Mouse (Mus musculus): ENCODE measurements around the gene Macrod2.
A peak's percentile ranks its signal among the peaks of the same experiment; 100 is the strongest.

Macrod2 gene

GRCm38 (mm10) chr2:140793886-140794608 is 398.9 kb downstream of the Macrod2 start:
- DNase-seq (ENCODE audit: low read depth): no peak

GRCm38 (mm10) chr2:140811693-140812092 is 416.6 kb downstream of the Macrod2 start:
- no peak for DNase-seq (ENCODE audit: low read depth)

- DNase-seq (ENCODE audit: low read depth): peak; percentile 1
These were observed 424.4 kb downstream of the Macrod2 start for GRCm38 (mm10) chr2:140819391-140820120.

- no peak for DNase-seq (ENCODE audit: low read depth)
These were observed 427.3 kb downstream of the Macrod2 start for GRCm38 (mm10) chr2:140822378-140822777.

- DNase-seq (ENCODE audit: low read depth): no peak
These were observed 431.1 kb downstream of the Macrod2 start for GRCm38 (mm10) chr2:140826241-140826640.

DNA sequence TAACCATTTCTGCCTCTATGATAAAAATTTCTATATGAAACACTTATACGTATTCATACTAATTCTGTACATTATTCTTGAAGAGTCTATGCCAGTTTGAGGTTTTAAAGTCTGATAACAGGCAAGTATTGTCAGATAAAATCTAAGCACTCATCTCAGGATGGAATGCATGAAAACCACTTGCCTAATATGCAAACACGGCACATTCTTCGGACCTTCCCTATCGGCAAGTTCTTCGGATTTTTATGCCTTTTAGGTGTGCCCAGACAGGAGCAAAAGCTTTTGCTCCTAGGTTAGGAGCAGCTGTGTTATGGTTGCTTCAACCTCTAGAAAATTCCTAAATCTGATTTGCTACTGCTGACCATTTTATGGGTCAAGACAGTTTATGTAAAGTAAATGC is 433.8 kb downstream of the Macrod2 start:
- DNase-seq (ENCODE audit: low read depth): no peak

- DNase-seq (ENCODE audit: low read depth): no peak
These were observed 435.0 kb downstream of the Macrod2 start for GRCm38 (mm10) chr2:140830086-140830485.

- no peak for DNase-seq (ENCODE audit: low read depth)
These were observed 444.3 kb downstream of the Macrod2 start for GRCm38 (mm10) chr2:140839371-140839770.

DNA sequence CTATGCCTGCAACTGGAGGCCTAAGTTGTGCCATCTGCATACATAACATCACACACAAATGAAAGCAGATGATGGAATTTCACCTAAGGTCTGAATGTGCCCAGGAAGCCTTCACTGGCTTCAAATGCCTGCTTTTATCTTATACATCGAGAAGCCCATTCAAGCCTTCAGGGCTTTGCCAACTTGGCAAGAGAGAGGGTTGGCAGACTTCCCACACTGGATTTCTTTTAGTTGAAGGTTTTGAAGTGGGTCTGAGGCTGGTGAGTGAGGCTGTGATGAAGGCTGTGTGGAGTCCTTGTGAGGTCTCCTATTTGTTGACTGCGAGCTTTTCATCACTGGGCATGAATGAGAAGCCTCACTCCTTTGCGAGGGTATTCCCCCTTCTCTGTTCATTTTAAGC is 444.8 kb downstream of the Macrod2 start:
- no peak for DNase-seq (ENCODE audit: low read depth)

- DNase-seq (ENCODE audit: low read depth): no peak
These were observed 448.9 kb downstream of the Macrod2 start for GRCm38 (mm10) chr2:140844030-140844429.

GRCm38 (mm10) chr2:140847817-140848428 is 452.8 kb downstream of the Macrod2 start:
- DNase-seq (ENCODE audit: low read depth): no peak

DNA sequence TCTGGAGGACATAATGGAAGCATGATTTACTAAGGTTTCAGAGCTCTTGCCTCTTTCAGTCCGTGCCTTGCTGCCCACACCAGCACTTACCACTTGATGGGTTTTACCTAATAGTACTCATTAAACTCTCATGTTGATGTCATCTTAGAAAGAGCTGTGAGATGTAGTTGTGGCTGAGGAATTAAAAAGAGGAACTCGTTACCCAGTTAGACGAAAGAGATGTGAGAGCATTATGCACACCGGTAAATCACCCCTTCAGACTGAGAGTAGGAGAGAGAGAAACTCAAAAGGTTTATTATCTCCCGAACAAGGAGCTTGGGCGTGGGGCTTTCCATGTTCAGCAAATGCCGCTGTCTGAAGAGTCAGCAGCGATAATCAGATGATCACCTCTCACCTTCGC is 458.4 kb downstream of the Macrod2 start:
- no peak for DNase-seq (ENCODE audit: low read depth)

GRCm38 (mm10) chr2:140861356-140861755 is 466.2 kb downstream of the Macrod2 start:
- no peak for DNase-seq (ENCODE audit: low read depth)

DNA sequence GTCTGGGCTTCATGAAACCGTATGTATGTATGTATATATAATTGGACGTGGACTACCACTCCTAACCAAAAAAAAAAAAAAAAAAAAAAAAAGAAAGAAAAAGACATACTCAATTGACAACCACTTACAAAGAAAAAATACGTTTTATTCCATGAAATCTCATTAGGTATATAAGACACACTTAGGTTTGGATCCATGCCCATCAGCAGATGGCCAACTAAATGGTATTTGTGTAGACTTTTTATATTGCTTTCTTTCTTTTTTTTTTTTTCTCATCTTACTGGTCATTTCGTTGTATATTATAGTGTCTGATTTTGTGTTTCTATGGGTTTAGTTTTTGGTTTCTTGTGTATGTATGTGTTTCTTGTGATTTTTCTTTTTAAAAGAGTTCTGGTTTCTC is 467.6 kb downstream of the Macrod2 start:
- no peak for DNase-seq (ENCODE audit: low read depth)

- DNase-seq (ENCODE audit: low read depth): no peak
These were observed 470.5 kb downstream of the Macrod2 start for GRCm38 (mm10) chr2:140865636-140866035.

- no peak for DNase-seq (ENCODE audit: low read depth)
These were observed 472.0 kb downstream of the Macrod2 start for GRCm38 (mm10) chr2:140867116-140867515.

DNA sequence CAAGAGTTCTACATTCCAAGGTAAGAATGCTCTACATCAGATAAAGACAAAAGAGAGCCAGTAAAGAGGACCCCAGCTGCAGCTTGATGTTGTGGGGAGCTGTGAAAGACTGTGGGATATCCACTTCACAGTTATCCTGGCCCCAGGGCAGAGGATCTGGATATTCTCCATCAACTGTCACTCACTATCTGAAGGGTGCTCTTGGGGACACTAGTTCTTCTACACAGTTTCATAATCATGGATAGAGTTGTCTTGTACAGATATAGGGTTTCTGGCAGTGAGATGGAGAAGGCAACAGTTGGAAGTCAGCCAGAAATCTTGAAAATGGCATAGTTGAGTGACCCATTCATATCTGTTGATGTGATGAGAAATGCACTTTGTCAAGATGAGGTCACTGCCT is 490.1 kb downstream of the Macrod2 start:
- no peak for DNase-seq (ENCODE audit: low read depth)

GRCm38 (mm10) chr2:140890683-140891082 is 495.6 kb downstream of the Macrod2 start:
- no peak for DNase-seq (ENCODE audit: low read depth)

DNA sequence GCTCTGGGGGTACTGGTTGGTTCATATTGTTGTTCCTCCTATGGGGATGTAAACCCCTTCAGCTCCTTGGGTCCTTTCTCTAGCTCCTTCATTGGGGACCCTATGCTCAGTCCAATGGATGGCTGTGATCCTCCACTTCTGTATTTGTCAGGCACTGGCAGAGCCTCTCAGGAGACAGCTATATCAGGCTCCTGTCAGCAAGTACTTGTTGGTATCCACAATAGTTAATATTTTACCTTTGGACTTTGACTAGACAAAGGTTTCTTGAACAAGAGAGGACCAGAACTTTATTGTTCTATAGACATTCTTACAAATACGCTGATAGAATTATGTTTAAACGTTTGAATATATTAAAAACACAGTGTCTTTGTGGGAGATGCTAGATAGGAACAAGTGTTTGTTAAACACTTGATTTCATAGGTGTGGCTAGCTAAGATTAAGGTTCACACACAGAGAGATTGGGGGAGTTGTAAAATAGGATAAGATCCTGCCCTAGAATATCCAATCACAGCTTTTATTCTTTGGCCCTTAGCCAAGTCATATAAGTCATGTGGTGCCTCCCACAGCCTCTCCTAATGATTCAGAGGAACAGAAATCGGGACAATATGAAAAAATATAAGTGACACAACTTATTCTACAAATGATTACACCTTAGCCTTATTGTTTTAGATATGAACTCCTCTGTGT is 501.4 kb downstream of the Macrod2 start:
- no peak for DNase-seq (ENCODE audit: low read depth)

DNA sequence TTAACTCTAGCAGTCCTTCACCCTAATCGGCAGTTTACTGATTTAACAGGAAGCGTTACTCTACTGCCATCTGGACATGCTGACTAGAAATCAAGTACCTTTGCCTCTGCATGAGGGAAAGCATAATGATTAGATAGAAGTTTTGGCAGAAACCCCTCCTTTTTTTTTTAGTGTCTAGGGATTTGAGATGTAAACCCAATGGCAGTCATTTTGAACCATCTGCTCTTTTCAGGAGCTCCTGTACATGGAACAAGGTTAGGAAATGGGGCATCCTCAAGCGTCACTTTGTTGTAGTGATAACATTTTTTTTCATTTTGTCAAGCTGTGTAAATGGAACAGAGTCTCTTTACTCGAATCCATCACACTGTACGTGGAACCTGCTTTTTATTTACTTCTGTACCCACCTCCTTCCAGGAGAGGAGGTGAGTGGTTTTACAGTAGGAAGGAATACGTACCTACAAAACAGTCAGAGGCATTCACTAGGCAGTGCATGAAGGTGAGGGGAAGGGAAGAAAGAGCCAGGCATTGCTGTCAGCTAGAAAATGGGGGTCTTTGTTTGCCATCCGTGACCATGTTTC is 503.4 kb downstream of the Macrod2 start:
- no peak for DNase-seq (ENCODE audit: low read depth)

DNA sequence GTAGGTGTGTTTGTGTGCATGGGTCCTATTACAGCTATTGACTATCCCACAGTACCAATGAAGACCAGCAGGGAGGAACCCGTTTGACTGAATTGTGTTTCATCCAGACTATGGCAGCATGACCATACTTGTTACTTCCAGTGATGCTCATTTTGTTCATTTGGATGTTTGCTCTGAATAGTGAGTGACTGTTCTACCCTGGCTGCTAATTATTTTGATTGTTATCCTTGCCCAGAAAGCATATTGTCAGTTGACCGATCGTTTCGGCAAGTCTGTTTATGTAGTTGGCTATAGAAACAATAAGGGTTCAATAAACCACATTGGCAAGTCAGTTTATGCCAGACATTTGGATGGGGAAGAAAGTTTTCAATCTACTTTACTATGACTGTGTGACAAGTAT is 510.2 kb downstream of the Macrod2 start:
- no peak for DNase-seq (ENCODE audit: low read depth)

GRCm38 (mm10) chr2:140906123-140906522 is 511.0 kb downstream of the Macrod2 start:
- no peak for DNase-seq (ENCODE audit: low read depth)

Data from induced T-regulatory cell, adult 2 months (primary cell).